Mouse (Mus musculus) cortical plate, adult 2 months (tissue): ENCODE measurements around the gene Patj.

ENCODE experiments used
- CTCF ChIP-seq: fragments of 200-500 bp; IDR thresholded peaks from 2 replicates; pipeline ENCODE4 v1.5.1; 2011; ENCODE audit warnings: mild to moderate bottlenecking, control low read depth, low read length; ENCODE audit not compliant: insufficient read depth; ENCODE audit errors: extremely low read depth
- POLR2A ChIP-seq: fragments of 200-500 bp; IDR thresholded peaks from 2 replicates; pipeline ENCODE4 v1.6.1; 2011; ENCODE audit warnings: mild to moderate bottlenecking, low read length, control low read depth; ENCODE audit not compliant: insufficient read depth; ENCODE audit errors: extremely low read depth

GRCm38 (mm10) chr4:98728716-98729115 is 333.1 kb downstream of the Patj start:
- TF ChIP-seq POLR2A (no peak), CTCF (no peak)
